19 mouse cellular contexts compared by ENCODE assay signal in genomic region chr12:33149544-33150190, GRCm38 (mm10). TPM values are rescaled to one million over a fixed set of nuclear protein-coding genes. Genes with fewer than 3 reads are reported as not detected.
DNase-seq lines count a peak whose midpoint lies in the region; ATAC-seq lines count a peak whose summit lies in the region.
"Had no signal": no experiment of that assay in that cellular context is flagged by ENCODE, and none has a peak within 500 bp of the region (broad histone marks: within the 10 kb centered on the region; RNA-seq: fewer than 3 reads in every experiment).

No protein-coding gene starts in this region.

- no peak for DNase-seq in midbrain, embryonic 11.5 days (ENCODE audit: low spot score, missing footprints)
- peak; percentile 9 for DNase-seq in induced T-regulatory cell, adult 2 months (ENCODE audit: low read depth)
- no peak for DNase-seq in lung, postnatal 4 days
- no peak for DNase-seq in gastrocnemius, postnatal 25 days
- DNase-seq: adrenal gland, postnatal 36 days; cerebellum, adult 2 months; heart, postnatal 36 days; kidney, adult 2 months; kidney, postnatal 14 days; layer of hippocampus, adult 9-11 months; thymus, adult 18-20 months had no signal

- 87% methylated on average over 16 of the region's 16 CpGs for WGBS in intestine, embryonic 15.5 days
- 84% methylated on average over 16 of the region's 16 CpGs for WGBS in intestine, embryonic 16.5 days
- 94% methylated on average over 16 of the region's 16 CpGs for WGBS in midbrain, embryonic 15.5 days
- 95% methylated on average over 16 of the region's 16 CpGs for WGBS in midbrain, embryonic 11.5 days

- no peaks in the 10 kb centered on the region for H3K9me3 ChIP-seq in intestine, embryonic 15.5 days
- H3K9me3 ChIP-seq in intestine, embryonic 16.5 days (ENCODE audit: control insufficient read depth, low read length): no peaks in the 10 kb centered on the region
- H3K9me3 ChIP-seq in midbrain, embryonic 15.5 days: no peaks in the 10 kb centered on the region
- no peaks in the 10 kb centered on the region for H3K9me3 ChIP-seq in midbrain, embryonic 11.5 days (ENCODE audit: control insufficient read depth, low read length)
- H3K9me3 ChIP-seq: heart, embryonic 13.5 days; limb, embryonic 15.5 days had no signal

- H3K4me1 ChIP-seq in intestine, embryonic 15.5 days (replicated peaks): peaks cover 18% of the 10 kb centered on the region
- peaks cover 20% of the 10 kb centered on the region for H3K4me1 ChIP-seq in intestine, embryonic 16.5 days (ENCODE audit: control insufficient read depth, insufficient read depth, low read length)
- peaks cover 32% of the 10 kb centered on the region for H3K4me1 ChIP-seq in midbrain, embryonic 15.5 days
- peaks cover 4% of the 10 kb centered on the region; the same call in 1 of the 2 replicates for H3K4me1 ChIP-seq in midbrain, embryonic 11.5 days (ENCODE audit: control insufficient read depth, insufficient read depth, low read length)

- H3K27me3 ChIP-seq in intestine, embryonic 15.5 days (replicated peaks): no peaks in the 10 kb centered on the region; the same call in 1 of the 2 replicates
- H3K27me3 ChIP-seq in intestine, embryonic 16.5 days (replicated peaks; ENCODE audit: control insufficient read depth, insufficient read depth, low read length): 0 out of 2 replicates have a peak, but pooled peaks cover 3% of the 10 kb centered on the region
- peaks cover 5% of the 10 kb centered on the region; the same call in 1 of the 2 replicates for H3K27me3 ChIP-seq in midbrain, embryonic 15.5 days (replicated peaks)
- H3K27me3 ChIP-seq in midbrain, embryonic 11.5 days (ENCODE audit: control insufficient read depth, insufficient read depth, low read length): peaks cover 5% of the 10 kb centered on the region

- ATAC-seq in intestine, embryonic 15.5 days: no peak
- ATAC-seq in intestine, embryonic 16.5 days: no peak
- ATAC-seq in midbrain, embryonic 15.5 days (replicated peaks): no peak
- no peak for ATAC-seq in midbrain, embryonic 11.5 days (ENCODE audit: low FRiP score)
- ATAC-seq: forebrain, embryonic 14.5 days had no signal

- H3K4me3 ChIP-seq in intestine, embryonic 15.5 days (replicated peaks): no peak overlapping the region
- H3K4me3 ChIP-seq in intestine, embryonic 16.5 days (ENCODE audit: low read length): no peak overlapping the region
- no peak overlapping the region for H3K4me3 ChIP-seq in midbrain, embryonic 15.5 days
- H3K4me3 ChIP-seq in midbrain, embryonic 11.5 days (ENCODE audit: low read depth, low read length): no peak overlapping the region

- H3K27ac ChIP-seq in intestine, embryonic 15.5 days: no peak overlapping the region
- no peak overlapping the region for H3K27ac ChIP-seq in intestine, embryonic 16.5 days (ENCODE audit: low read length)
- H3K27ac ChIP-seq in midbrain, embryonic 15.5 days: no peak overlapping the region
- no peak overlapping the region for H3K27ac ChIP-seq in midbrain, embryonic 11.5 days (ENCODE audit: low read depth, low read length)
- H3K27ac ChIP-seq: heart, embryonic 13.5 days; limb, embryonic 15.5 days had no signal

- H3K9ac ChIP-seq in intestine, embryonic 15.5 days: no peak overlapping the region
- H3K9ac ChIP-seq in intestine, embryonic 16.5 days (ENCODE audit: low read depth, low read length): no peak overlapping the region
- no peak overlapping the region for H3K9ac ChIP-seq in midbrain, embryonic 15.5 days
- no peak overlapping the region for H3K9ac ChIP-seq in midbrain, embryonic 11.5 days (ENCODE audit: low read length)
- H3K9ac ChIP-seq: heart, embryonic 13.5 days; limb, embryonic 15.5 days had no signal

- no peaks in the 10 kb centered on the region for H3K36me3 ChIP-seq in intestine, embryonic 15.5 days
- H3K36me3 ChIP-seq in intestine, embryonic 16.5 days (ENCODE audit: control insufficient read depth, insufficient read depth, low read length): no peaks in the 10 kb centered on the region
- H3K36me3 ChIP-seq in midbrain, embryonic 15.5 days (replicated peaks): no peaks in the 10 kb centered on the region
- no peaks in the 10 kb centered on the region for H3K36me3 ChIP-seq in midbrain, embryonic 11.5 days (ENCODE audit: control insufficient read depth, insufficient read depth, low read length)
- H3K36me3 ChIP-seq: heart, embryonic 13.5 days; limb, embryonic 15.5 days had no signal

- peak overlapping the region; percentile 57; the same call in 1 of the 2 replicates for H3K4me2 ChIP-seq in intestine, embryonic 15.5 days (replicated peaks)
- no peak overlapping the region for H3K4me2 ChIP-seq in intestine, embryonic 16.5 days (ENCODE audit: low read depth, low read length)
- peak overlapping the region; percentile 94; the same call in 1 of the 2 replicates for H3K4me2 ChIP-seq in midbrain, embryonic 15.5 days
- no peak overlapping the region for H3K4me2 ChIP-seq in midbrain, embryonic 11.5 days

RNA-seq across cellular contexts. Expression of gene Atxn7l1, which starts 2.2 kb away (rescaled TPM):
- 12.5 and 13.5 TPM in 2 replicates for polyA plus RNA-seq in intestine, embryonic 15.5 days (2015; fragmentation: Nextera tagmentation; extraction: Ambion mirVana)
- 12.9 and 14.5 TPM in 2 replicates for polyA plus RNA-seq in intestine, embryonic 16.5 days (2015; fragmentation: Nextera tagmentation; extraction: Ambion mirVana)
- 20.2 and 24.4 TPM in 2 replicates for polyA plus RNA-seq in midbrain, embryonic 15.5 days (2015; fragmentation: Nextera tagmentation; extraction: Ambion mirVana)
- 16.9 and 17.0 TPM in 2 replicates for polyA plus RNA-seq in midbrain, embryonic 11.5 days (2014; fragmentation: Nextera tagmentation; extraction: Ambion mirVana)
- 10 to 100 TPM; 16.4 to 17.7 TPM for total RNA-seq in gastrocnemius, postnatal 25 days (2021)

RNA-seq across cellular contexts. Expression of gene Cdhr3, which starts 57.0 kb away (rescaled TPM):
- not detected in 2 replicates for polyA plus RNA-seq in intestine, embryonic 15.5 days (2015; fragmentation: Nextera tagmentation; extraction: Ambion mirVana)
- polyA plus RNA-seq in intestine, embryonic 16.5 days (2015; fragmentation: Nextera tagmentation; extraction: Ambion mirVana): 0.04 and 0.15 TPM in 2 replicates
- 0.19 and 0.32 TPM in 2 replicates for polyA plus RNA-seq in midbrain, embryonic 15.5 days (2015; fragmentation: Nextera tagmentation; extraction: Ambion mirVana)
- not detected in 2 replicates for polyA plus RNA-seq in midbrain, embryonic 11.5 days (2014; fragmentation: Nextera tagmentation; extraction: Ambion mirVana)
- 1 to 10 TPM in 1 of 2 experiments, under 1 TPM in 1; 0.49 to 1.3 TPM for total RNA-seq in gastrocnemius, postnatal 25 days (2021)
- total RNA-seq: ES-E14; megakaryocyte, adult 5-6 weeks had no signal
- polyA plus RNA-seq: kidney, adult 2 months had no signal

Comparison
In these comparisons a context has a peak if more than half of its experiments do, and no peak if none do; other contexts are left out.
1. H3K4me2 ChIP-seq: peak in intestine, embryonic 15.5 days (single experiment) and midbrain, embryonic 15.5 days (single experiment); none in intestine, embryonic 16.5 days (single experiment) and midbrain, embryonic 11.5 days (single experiment).